ENCODE assay signal across 8 mouse cellular contexts in the genomic region with DNA sequence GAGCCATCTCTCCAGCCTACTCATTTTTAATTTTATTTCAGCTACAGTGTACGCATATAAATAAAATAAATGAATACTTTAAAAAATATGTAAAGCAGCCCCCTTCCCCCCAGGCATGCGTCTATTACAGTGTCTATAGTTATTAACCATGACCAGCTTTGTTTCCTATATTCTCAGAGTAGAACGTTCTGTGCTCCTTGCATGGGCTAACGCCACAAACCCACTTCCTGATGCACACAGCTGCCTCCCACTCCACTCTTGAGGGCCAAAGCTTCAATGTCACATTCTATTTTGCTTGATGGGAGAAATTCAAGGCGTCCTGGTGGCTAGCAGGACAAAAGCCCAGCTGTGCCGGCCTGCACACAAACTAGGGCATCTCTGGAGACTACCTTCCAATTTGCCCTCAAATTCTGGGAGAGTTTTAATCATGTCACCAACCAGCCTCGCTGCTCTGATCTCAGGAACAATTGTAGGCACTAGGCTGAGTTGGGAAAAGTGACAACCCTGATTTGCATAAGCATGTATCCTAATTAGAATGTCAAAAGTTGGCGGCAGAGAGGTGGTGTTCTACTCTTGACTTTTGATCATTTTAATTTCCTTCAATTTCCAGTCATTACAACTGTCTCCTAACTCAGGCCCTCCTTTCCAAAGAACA. TPM values are rescaled to one million over a fixed set of nuclear protein-coding genes. Genes with fewer than 3 reads are reported as not detected.
DNase-seq lines count a peak whose midpoint lies in the region; ATAC-seq and TF ChIP-seq lines count a peak whose summit lies in the region.

No protein-coding gene starts in this region.

- 46% methylated on average over 8 of the region's 8 CpGs for whole genome bisulfite sequencing in heart, embryonic 14.5 days
- 26% methylated on average over 8 of the region's 8 CpGs for WGBS in forebrain, embryonic 12.5 days
- 26% methylated on average over 8 of the region's 8 CpGs for WGBS in liver, embryonic 16.5 days (ENCODE audit: insufficient replicate concordance)

- TF ChIP-seq POLR2A in ES-Bruce4 (IDR thresholded peaks at IDR 0.05; ENCODE audit: insufficient read depth, low read length): no peak

- peaks cover 3% of the 10 kb centered on the region; the same call in 1 of the 2 replicates for H3K27me3 ChIP-seq in heart, embryonic 14.5 days (ENCODE audit: control insufficient read depth, insufficient read depth, low read length)
- peaks cover 2% of the 10 kb centered on the region; the same call in 1 of the 2 replicates for H3K27me3 ChIP-seq in ES-Bruce4 (ENCODE audit: control insufficient read depth, insufficient read depth, low read length, poor library complexity, severe bottlenecking)
- 0 out of 2 replicates have a peak, but pooled peaks cover 7% of the 10 kb centered on the region for H3K27me3 ChIP-seq in forebrain, embryonic 12.5 days
- peaks cover 14% of the 10 kb centered on the region for H3K27me3 ChIP-seq in liver, embryonic 16.5 days (ENCODE audit: control insufficient read depth, insufficient read depth, low read depth, low read length)

- no peak for TF ChIP-seq EP300 in ES-Bruce4 (IDR thresholded peaks at IDR 0.05; ENCODE audit: insufficient read depth, low read depth, low read length)

- no peak for ATAC-seq in heart, embryonic 14.5 days (ENCODE audit: insufficient number of reproducible peaks, insufficient read depth, low FRiP score, low read depth)
- no peak for ATAC-seq in forebrain, embryonic 12.5 days (ENCODE audit: low FRiP score)
- no peak for ATAC-seq in liver, embryonic 16.5 days (ENCODE audit: low read depth)

- H3K9ac ChIP-seq in heart, embryonic 14.5 days (ENCODE audit: low read length): peak overlapping the region; percentile 3
- peak overlapping the region; percentile 25 for H3K9ac ChIP-seq in ES-Bruce4 (ENCODE audit: low read depth, poor library complexity, severe bottlenecking)
- peak overlapping the region; percentile 51; the same call in 1 of the 2 replicates for H3K9ac ChIP-seq in forebrain, embryonic 12.5 days
- H3K9ac ChIP-seq in liver, embryonic 16.5 days (ENCODE audit: low read depth, low read length): no peak overlapping the region

- no peak overlapping the region for H3K27ac ChIP-seq in heart, embryonic 14.5 days (replicated peaks in 1 of 2; ENCODE audit: control insufficient read depth in 1 of 2, insufficient read depth in 1 of 2, low read depth in 2 of 2, low read length in 2 of 2)
- H3K27ac ChIP-seq in ES-Bruce4 (ENCODE audit: insufficient read depth, low read length): no peak overlapping the region
- no peak overlapping the region for H3K27ac ChIP-seq in forebrain, embryonic 12.5 days
- H3K27ac ChIP-seq in liver, embryonic 16.5 days (ENCODE audit: low read length): no peak overlapping the region

- peak overlapping the region; percentile 70 for H3K4me2 ChIP-seq in heart, embryonic 14.5 days (ENCODE audit: low read length)
- peak overlapping the region; percentile 58 for H3K4me2 ChIP-seq in forebrain, embryonic 12.5 days
- peak overlapping the region; percentile 48 for H3K4me2 ChIP-seq in liver, embryonic 16.5 days (ENCODE audit: low read depth, low read length)

- no peak for DNase-seq in heart, adult 18-20 months
- DNase-seq in urinary bladder, postnatal 4 days (ENCODE audit: low spot score in 2 of 2): no peak
- DNase-seq in layer of hippocampus, adult 11-12 months (ENCODE audit: low spot score): no peak
- no peak for DNase-seq in testis, postnatal 14 days (ENCODE audit: low spot score)

- H3K4me1 ChIP-seq in heart, embryonic 14.5 days (ENCODE audit: control insufficient read depth in 2 of 2, insufficient read depth in 2 of 2, low read length in 2 of 2): peaks cover 5 to 11% of the 10 kb centered on the region in 2 experiments; a peak in 3 of 4 replicates
- H3K4me1 ChIP-seq in ES-Bruce4 (ENCODE audit: control insufficient read depth, insufficient read depth, low read length): peaks cover 3% of the 10 kb centered on the region
- H3K4me1 ChIP-seq in forebrain, embryonic 12.5 days: peaks cover 17% of the 10 kb centered on the region
- peaks cover 10% of the 10 kb centered on the region for H3K4me1 ChIP-seq in liver, embryonic 16.5 days (ENCODE audit: control insufficient read depth, low read depth, low read length)

- H3K36me3 ChIP-seq in heart, embryonic 14.5 days (ENCODE audit: control insufficient read depth, insufficient read depth, low read length): no peaks in the 10 kb centered on the region
- H3K36me3 ChIP-seq in ES-Bruce4 (ENCODE audit: control insufficient read depth, insufficient read depth, low read length, poor library complexity, severe bottlenecking): no peaks in the 10 kb centered on the region
- H3K36me3 ChIP-seq in forebrain, embryonic 12.5 days (replicated peaks): no peaks in the 10 kb centered on the region
- H3K36me3 ChIP-seq in liver, embryonic 16.5 days (ENCODE audit: control insufficient read depth, insufficient read depth): no peaks in the 10 kb centered on the region

- no peak for TF ChIP-seq CTCF in ES-Bruce4 (IDR thresholded peaks at IDR 0.05; ENCODE audit: low read depth, low read length)

- H3K9me3 ChIP-seq in heart, embryonic 14.5 days (ENCODE audit: control insufficient read depth, low read length): no peaks in the 10 kb centered on the region
- H3K9me3 ChIP-seq in ES-Bruce4 (replicated peaks; ENCODE audit: control insufficient read depth, insufficient read depth, low read length, poor library complexity, severe bottlenecking): no peaks in the 10 kb centered on the region
- H3K9me3 ChIP-seq in forebrain, embryonic 12.5 days: no peaks in the 10 kb centered on the region
- H3K9me3 ChIP-seq in liver, embryonic 16.5 days (replicated peaks; ENCODE audit: control insufficient read depth, low read length): no peaks in the 10 kb centered on the region

- H3K4me3 ChIP-seq in heart, embryonic 14.5 days (ENCODE audit: control insufficient read depth in 1 of 2, insufficient read depth in 1 of 2, low read depth in 1 of 2, low read length in 2 of 2): peak overlapping the region; percentile 32 to 34
- no peak overlapping the region; the same call in 1 of the 2 replicates for H3K4me3 ChIP-seq in ES-Bruce4 (ENCODE audit: low read depth, low read length)
- peak overlapping the region; percentile 32 for H3K4me3 ChIP-seq in forebrain, embryonic 12.5 days (replicated peaks)
- H3K4me3 ChIP-seq in liver, embryonic 16.5 days (ENCODE audit: low read depth, low read length): no peak overlapping the region

RNA-seq across cellular contexts. Expression of a gene that starts 10.2 kb away (rescaled TPM):
- not detected in 2 replicates for polyA plus RNA-seq in heart, embryonic 14.5 days (2014; fragmentation: Nextera tagmentation; extraction: Ambion mirVana)
- not detected for total RNA-seq in heart, adult 18-20 months (2021)
- polyA plus RNA-seq in ES-Bruce4 (2011; ENCODE audit: insufficient read depth, insufficient read length, low read depth, missing spikeins): not detected in 2 replicates
- 0.47 and 0.79 TPM in 2 replicates for polyA plus RNA-seq in forebrain, embryonic 12.5 days (2016; fragmentation: Nextera tagmentation; extraction: Ambion mirVana)
- not detected in 2 replicates for polyA plus RNA-seq in liver, embryonic 16.5 days (2015; fragmentation: Nextera tagmentation; extraction: Ambion mirVana)

RNA-seq across cellular contexts. Expression of a gene that starts 29.3 kb away (rescaled TPM):
- polyA plus RNA-seq in heart, embryonic 14.5 days (2014; fragmentation: Nextera tagmentation; extraction: Ambion mirVana): 0.66 and 0.68 TPM in 2 replicates
- total RNA-seq in heart, adult 18-20 months (2021): 1 to 10 TPM; 1.0 to 3.3 TPM
- not detected in 2 replicates for polyA plus RNA-seq in ES-Bruce4 (2011; ENCODE audit: insufficient read depth, insufficient read length, low read depth, missing spikeins)
- 1.1 and 1.2 TPM in 2 replicates for polyA plus RNA-seq in forebrain, embryonic 12.5 days (2016; fragmentation: Nextera tagmentation; extraction: Ambion mirVana)
- polyA plus RNA-seq in liver, embryonic 16.5 days (2015; fragmentation: Nextera tagmentation; extraction: Ambion mirVana): 36.6 and 48.3 TPM in 2 replicates

Comparison
In these comparisons a context has a peak if more than half of its experiments do, and no peak if none do; other contexts are left out.
1. H3K4me3 ChIP-seq: peak in heart, embryonic 14.5 days (2 of 2) and forebrain, embryonic 12.5 days (single experiment); none in ES-Bruce4 (single experiment) and liver, embryonic 16.5 days (single experiment).
2. RNA of a gene that starts 29.3 kb away (polyA plus RNA-seq): 36.6 to 48.3 TPM in liver, embryonic 16.5 days; 1.1 to 1.2 TPM in forebrain, embryonic 12.5 days, 0.66 to 0.68 TPM in heart, embryonic 14.5 days and not detected in ES-Bruce4; every median in the first group is over 10 times any median in the second.
3. Peak in every context shown above with its lines, with median percentiles within 50 percentile points of each other: H3K4me2 ChIP-seq.